Mouse (Mus musculus) forebrain, embryonic 16.5 days (tissue): ENCODE measurements around the gene Rora. TPM values are rescaled to one million over a fixed set of nuclear protein-coding genes. Genes with fewer than 3 reads are reported as not detected.

ENCODE experiments used
- ATAC-seq: fragments of 200-750 bp; cut with Nextera tagmentation; 2 replicates; pipeline ENCODE4 v1.8.0; 2017; ENCODE audit warnings: mild to moderate bottlenecking, moderate library complexity
- H3K27ac ChIP-seq: fragments of 300-500 bp; sonication (generic); 2 replicates; pipeline ENCODE4 v1.5.1; 2014; ENCODE audit warnings: low read length, control low read depth
- H3K27me3 ChIP-seq: fragments of 300-500 bp; sonication (generic); replicated peaks from 2 replicates; pipeline ENCODE4 v1.6.1; 2014; ENCODE audit warnings: low read length; ENCODE audit not compliant: control insufficient read depth, insufficient read depth
- H3K36me3 ChIP-seq: fragments of 300-500 bp; sonication (generic); 2 replicates; pipeline ENCODE4 v1.6.1; 2014; ENCODE audit not compliant: control insufficient read depth, insufficient read depth
- H3K4me1 ChIP-seq: fragments of 300-500 bp; sonication (generic); replicated peaks from 2 replicates; pipeline ENCODE4 v1.6.1; 2014; ENCODE audit warnings: low read length; ENCODE audit not compliant: control insufficient read depth, insufficient read depth
- H3K4me2 ChIP-seq: fragments of 300-500 bp; sonication (generic); 2 replicates; pipeline ENCODE4 v1.6.1; 2014; ENCODE audit warnings: mild to moderate bottlenecking, low read length, control low read depth
- H3K4me3 ChIP-seq: fragments of 300-500 bp; sonication (generic); replicated peaks from 2 replicates; pipeline ENCODE4 v1.5.1; 2014; ENCODE audit warnings: mild to moderate bottlenecking, low read length, control low read depth
- H3K9ac ChIP-seq: fragments of 300-500 bp; sonication (generic); replicated peaks from 2 replicates; pipeline ENCODE4 v1.6.1; 2014; ENCODE audit warnings: low read depth, low read length, control low read depth
- H3K9me3 ChIP-seq: fragments of 300-500 bp; sonication (generic); 2 replicates; pipeline ENCODE4 v1.6.1; 2016; ENCODE audit warnings: low read length; ENCODE audit not compliant: control insufficient read depth
- WGBS: fragments of 180-500 bp; shearing (Covaris S2); extraction: QIAGEN DNeasy Blood & Tissue Kit; methylation state at CpG from one replicate; pipeline ENCODE4 v1.1.7; 2014; 5-methylcytosine and 5-hydroxymethylcytosine counted together
- polyA plus RNA-seq: library from polyadenylated mRNA; unstranded; fragments of >200 nt; fragmentation: Nextera tagmentation; extraction: Ambion mirVana; gene quantifications from 2 replicates; pipeline ENCODE4 v1.2.1, GENCODE M21; 2015

The Rora gene
- polyA plus RNA-seq, 1 experiment from 2014 or later = 7.9 TPM

DNA sequence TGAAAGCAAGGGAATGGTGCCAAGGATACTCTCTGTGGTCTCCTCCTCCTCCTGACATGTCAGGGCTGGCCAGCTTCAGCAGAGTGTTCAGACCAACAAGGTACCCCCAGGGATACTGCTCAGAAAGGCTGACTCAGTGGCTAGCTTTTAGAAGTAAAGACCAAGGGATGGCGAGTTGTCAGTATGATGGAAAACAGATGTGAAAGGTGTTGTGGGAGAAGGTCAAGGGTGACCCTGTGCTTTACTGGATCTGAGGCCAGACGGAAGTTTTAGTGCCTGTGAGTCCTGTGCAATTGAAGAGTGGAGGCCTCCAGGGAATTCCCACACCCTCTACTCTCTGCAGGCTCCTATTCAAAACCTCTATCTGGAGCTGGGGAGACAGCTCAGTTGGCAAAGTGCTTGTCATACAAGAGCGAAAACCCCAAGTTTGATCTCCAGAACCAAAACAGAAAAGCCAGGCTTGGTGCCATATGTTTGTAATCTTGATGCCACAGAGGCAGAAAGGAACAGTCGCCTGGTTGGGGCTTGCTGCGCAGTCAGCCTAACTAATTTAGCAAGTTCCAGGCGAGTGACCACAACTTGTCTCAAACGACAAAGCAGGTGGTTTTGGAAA is 181.6 kb downstream of the Rora start:
- Histone ChIP-seq H3K4me1 (no peaks in the 10 kb centered on the region), H3K4me3 (no peak overlapping the region), H3K27ac (no peak overlapping the region), H3K4me2 (no peak overlapping the region), H3K9ac (no peak overlapping the region), H3K36me3 (no peaks in the 10 kb centered on the region), H3K9me3 (no peaks in the 10 kb centered on the region), H3K27me3 (no peaks in the 10 kb centered on the region)
- no peak for ATAC-seq
- WGBS = 81% methylated on average over 7 of the region's 7 CpGs

DNA sequence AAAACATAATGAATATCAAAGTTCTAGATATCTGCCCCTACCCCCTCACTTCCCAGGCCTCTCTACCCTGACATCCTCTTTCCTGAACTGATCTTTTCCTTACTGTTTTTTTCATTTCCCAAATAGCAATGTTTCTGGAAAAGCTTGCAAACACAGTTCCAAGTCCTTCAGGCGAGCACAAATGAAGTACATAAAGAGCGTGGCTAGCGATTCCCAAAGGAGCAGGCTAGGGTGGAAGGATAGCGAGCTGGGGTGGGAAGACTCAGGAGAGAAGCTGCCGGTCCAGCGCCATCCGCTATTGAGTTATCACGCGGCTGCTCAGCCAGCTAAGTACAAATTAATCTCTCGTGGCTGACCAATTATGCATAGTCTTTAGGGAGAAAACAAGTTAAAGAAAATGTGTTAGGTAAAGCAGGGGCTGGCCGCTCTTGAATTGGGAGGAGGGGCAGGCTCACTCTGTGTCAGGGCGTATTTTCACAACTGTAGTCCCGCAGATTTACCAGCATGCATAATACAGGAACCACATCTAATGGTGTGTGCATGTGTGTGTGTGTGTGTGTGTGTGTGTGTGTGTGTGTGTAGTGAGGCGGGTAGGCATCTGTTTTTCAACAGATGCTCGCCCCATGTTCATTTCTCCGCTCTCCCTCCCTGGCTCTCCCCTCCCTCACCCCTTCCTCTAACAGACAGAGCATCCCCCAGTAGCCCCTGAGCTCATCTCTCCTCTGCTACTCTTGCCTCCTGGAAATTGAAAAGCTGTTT is 188.7 kb downstream of the Rora start:
- peaks cover 8% of the 10 kb centered on the region for H3K4me1 ChIP-seq
- ATAC-seq = peak; percentile 78
- no peaks in the 10 kb centered on the region for H3K27me3 ChIP-seq
- H3K9me3 ChIP-seq = no peaks in the 10 kb centered on the region
- H3K36me3 ChIP-seq = no peaks in the 10 kb centered on the region
- H3K9ac ChIP-seq = no peak overlapping the region
- no peak overlapping the region for H3K27ac ChIP-seq
- WGBS = 21% methylated on average over 16 of the region's 16 CpGs
- H3K4me2 ChIP-seq = peak overlapping the region; percentile 28
- H3K4me3 ChIP-seq = no peak overlapping the region

- 31% methylated on average over 2 of the region's 2 CpGs for WGBS
- no peaks in the 10 kb centered on the region for H3K36me3 ChIP-seq
- H3K4me2 ChIP-seq = no peak overlapping the region
- H3K27me3 ChIP-seq = no peaks in the 10 kb centered on the region
- no peak overlapping the region for H3K9ac ChIP-seq
- peaks cover 8% of the 10 kb centered on the region for H3K4me1 ChIP-seq
- no peak overlapping the region for H3K27ac ChIP-seq
- no peaks in the 10 kb centered on the region for H3K9me3 ChIP-seq
- H3K4me3 ChIP-seq = no peak overlapping the region
- ATAC-seq = no peak
Measured at GRCm38 (mm10) chr9:68845556-68845955, 192.0 kb downstream of the Rora start.

GRCm38 (mm10) chr9:68850321-68850720 is 196.7 kb downstream of the Rora start:
- no peak overlapping the region for H3K4me2 ChIP-seq
- H3K9ac ChIP-seq = no peak overlapping the region
- no peak overlapping the region for H3K4me3 ChIP-seq
- no peak overlapping the region for H3K27ac ChIP-seq
- H3K36me3 ChIP-seq = no peaks in the 10 kb centered on the region
- no peaks in the 10 kb centered on the region for H3K27me3 ChIP-seq
- WGBS = 24% methylated on average over 5 of the region's 5 CpGs
- no peak for ATAC-seq
- H3K4me1 ChIP-seq = 0 out of 2 replicates have a peak, but pooled peaks cover 2% of the 10 kb centered on the region
- H3K9me3 ChIP-seq = no peaks in the 10 kb centered on the region

DNA sequence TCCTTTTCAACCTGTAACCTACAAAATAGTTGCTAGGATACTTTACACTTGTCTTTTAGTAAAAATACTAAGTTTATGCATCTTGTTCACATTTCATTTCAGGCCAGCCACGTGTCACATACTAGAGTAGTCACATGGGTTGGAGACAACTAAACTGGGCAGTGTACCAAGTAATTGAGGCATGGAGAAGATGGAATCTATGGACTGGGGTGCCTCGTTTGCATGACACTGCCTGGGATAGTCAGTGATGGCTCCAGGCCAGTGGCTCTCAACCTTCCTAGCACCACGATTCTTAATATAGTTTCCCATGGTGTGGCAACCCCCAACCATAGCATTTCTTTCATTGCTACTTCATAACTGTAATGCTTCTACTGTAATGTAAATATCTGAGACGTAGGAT is 198.6 kb downstream of the Rora start:
- Histone ChIP-seq H3K27me3 (no peaks in the 10 kb centered on the region), H3K36me3 (no peaks in the 10 kb centered on the region), H3K9me3 (no peaks in the 10 kb centered on the region), H3K27ac (no peak overlapping the region), H3K9ac (no peak overlapping the region), H3K4me1 (0 out of 2 replicates have a peak, but pooled peaks cover 2% of the 10 kb centered on the region), H3K4me3 (no peak overlapping the region), H3K4me2 (no peak overlapping the region)
- 39% methylated on average over 4 of the region's 4 CpGs for whole genome bisulfite sequencing
- ATAC-seq = no peak

GRCm38 (mm10) chr9:68852934-68853333 is 199.3 kb downstream of the Rora start:
- Histone ChIP-seq H3K36me3 (no peaks in the 10 kb centered on the region), H3K4me3 (no peak overlapping the region), H3K27me3 (no peaks in the 10 kb centered on the region), H3K27ac (no peak overlapping the region), H3K9ac (no peak overlapping the region), H3K4me1 (0 out of 2 replicates have a peak, but pooled peaks cover 2% of the 10 kb centered on the region), H3K9me3 (no peaks in the 10 kb centered on the region), H3K4me2 (no peak overlapping the region)
- ATAC-seq = no peak
- 82% methylated on average over 2 of the region's 2 CpGs for WGBS

DNA sequence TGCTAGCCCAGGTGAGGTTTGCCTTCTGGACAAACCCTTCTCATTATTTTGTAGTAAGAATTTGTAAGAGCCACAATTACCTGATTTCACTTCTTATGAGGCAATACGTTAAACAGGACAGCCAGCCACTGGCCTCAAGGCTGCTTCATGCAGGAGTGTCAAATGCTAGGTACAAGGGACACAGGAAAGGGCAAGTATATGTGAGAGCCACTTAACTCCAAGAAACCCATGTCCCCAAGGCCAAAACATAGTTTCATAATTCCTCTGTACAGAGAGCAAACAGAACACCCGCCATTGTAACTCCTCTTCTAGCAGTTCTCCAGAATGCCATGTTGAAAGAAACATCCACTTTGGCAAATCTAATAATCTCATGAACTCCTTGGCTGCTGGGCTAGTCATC is 205.9 kb downstream of the Rora start:
- WGBS = 93% methylated on average over 2 of the region's 2 CpGs
- ATAC-seq = no peak
- no peak overlapping the region for H3K9ac ChIP-seq
- no peak overlapping the region for H3K27ac ChIP-seq
- no peak overlapping the region for H3K4me2 ChIP-seq
- H3K9me3 ChIP-seq = peaks cover 8% of the 10 kb centered on the region; the same call in 1 of the 2 replicates
- H3K4me3 ChIP-seq = no peak overlapping the region
- no peaks in the 10 kb centered on the region for H3K36me3 ChIP-seq
- no peaks in the 10 kb centered on the region for H3K4me1 ChIP-seq
- no peaks in the 10 kb centered on the region for H3K27me3 ChIP-seq

- Histone ChIP-seq H3K4me2 (peak overlapping the region; percentile 20; the same call in 1 of the 2 replicates), H3K4me3 (no peak overlapping the region), H3K9me3 (peaks cover 8% of the 10 kb centered on the region; the same call in 1 of the 2 replicates), H3K4me1 (peaks cover 18% of the 10 kb centered on the region), H3K27me3 (no peaks in the 10 kb centered on the region), H3K36me3 (no peaks in the 10 kb centered on the region), H3K27ac (no peak overlapping the region), H3K9ac (no peak overlapping the region)
- WGBS = 39% methylated on average over 4 of the region's 4 CpGs
- ATAC-seq = peak; percentile 59; the same call in 1 of the 2 replicates
Measured at GRCm38 (mm10) chr9:68866317-68866716, 212.7 kb downstream of the Rora start.

DNA sequence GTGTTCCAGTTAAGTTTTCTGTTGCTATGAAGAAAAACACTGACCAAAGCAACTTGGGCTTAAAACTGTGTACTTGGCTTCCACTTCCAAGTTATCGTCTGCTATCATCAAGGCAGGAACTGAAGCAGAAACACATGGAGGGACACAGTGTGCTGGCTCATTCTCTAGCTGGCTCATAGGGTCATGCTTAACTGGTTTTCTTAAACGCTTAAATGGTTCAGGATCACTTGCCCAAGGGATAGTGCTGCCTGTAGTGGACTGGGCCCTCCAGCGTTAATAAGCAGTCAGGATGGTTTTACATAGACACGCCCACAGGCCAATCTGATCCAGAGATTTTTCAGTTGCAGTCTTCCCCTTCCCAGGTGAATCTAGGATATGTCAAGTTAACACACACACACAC is 220.3 kb downstream of the Rora start:
- WGBS = 89% methylated on average over 4 of the region's 4 CpGs
- Histone ChIP-seq H3K4me1 (no peaks in the 10 kb centered on the region), H3K27ac (no peak overlapping the region), H3K27me3 (no peaks in the 10 kb centered on the region), H3K9me3 (no peaks in the 10 kb centered on the region), H3K36me3 (no peaks in the 10 kb centered on the region), H3K4me3 (no peak overlapping the region), H3K9ac (no peak overlapping the region), H3K4me2 (no peak overlapping the region)
- ATAC-seq = no peak
